Mouse (Mus musculus) thymus, adult 18-20 months (tissue): ENCODE results near the gene Fam104a.
A peak's percentile ranks its signal among the peaks of the same experiment; 100 is the strongest.

Experiments used
- DNase-seq, 2 experiments: peaks; one replicate each; pipeline ENCODE4 v3.0.0; 2022; ENCODE audit warnings: mixed read lengths in 2 of 2

Fam104a gene

GRCm38 (mm10) chr11:113683957-113684706 lies at the start of gene Fam104a, which contains the start of gene D11Wsu47e:
TSS of gene Fam104a (minus strand) at chr11:113684155.
TSS of gene D11Wsu47e (plus strand) at chr11:113684412.
- DNase-seq: peak; percentile 90 to 93

GRCm38 (mm10) chr11:113731945-113732612 lies 48.1 kb upstream of the Fam104a start:
- DNase-seq: no peak

- DNase-seq: no peak
Measured at GRCm38 (mm10) chr11:113730879-113731278, 46.9 kb upstream of the Fam104a start.

- no peak for DNase-seq
Measured at GRCm38 (mm10) chr11:113729917-113730316, 46.0 kb upstream of the Fam104a start.

- no peak for DNase-seq
Measured at GRCm38 (mm10) chr11:113729239-113729638, 45.3 kb upstream of the Fam104a start.

GRCm38 (mm10) chr11:113727992-113728391 lies 44.0 kb upstream of the Fam104a start:
- DNase-seq: no peak

DNA sequence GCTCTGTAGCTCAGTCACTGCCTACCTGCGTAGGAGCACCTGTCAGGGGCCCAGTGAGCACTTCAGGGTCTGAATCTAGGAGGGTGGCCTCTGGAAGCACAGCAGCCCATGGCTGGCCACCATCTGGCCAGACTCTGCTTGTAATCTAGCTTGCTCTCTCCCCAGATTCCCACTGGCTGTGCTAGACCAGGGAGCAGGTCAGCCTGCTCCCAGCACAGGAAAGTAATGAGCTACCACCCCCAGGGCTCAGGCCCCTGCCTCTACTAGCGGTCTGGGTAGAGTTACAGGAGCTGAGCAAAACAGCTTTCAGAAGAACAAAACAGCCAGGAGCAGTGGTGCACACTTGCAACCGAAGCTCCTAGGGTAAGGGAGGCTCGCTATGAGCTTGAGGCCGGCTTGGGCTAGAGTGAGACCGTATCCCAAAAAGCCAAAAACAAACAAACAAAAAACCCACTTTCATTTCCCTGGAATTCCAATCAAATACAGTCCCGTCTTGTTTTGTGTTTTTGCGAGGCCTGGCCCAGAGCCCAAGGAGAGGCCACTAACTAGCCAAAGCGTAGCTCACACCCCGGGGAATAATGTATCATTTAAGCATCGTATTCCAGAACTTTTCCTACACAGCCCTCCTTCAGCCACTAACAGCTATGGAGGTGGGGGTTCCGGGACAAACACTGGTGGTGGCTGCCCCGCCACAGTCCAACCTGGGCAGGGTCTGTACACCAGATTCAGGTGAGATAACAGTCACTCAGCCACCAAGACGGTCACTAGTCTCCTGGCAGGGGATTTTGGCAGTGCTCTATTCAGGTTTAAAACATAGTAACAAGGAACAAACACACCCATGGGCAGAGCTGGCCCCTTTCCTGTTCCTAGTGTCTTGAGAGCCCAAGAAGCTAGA lies 43.3 kb upstream of the Fam104a start:
- no peak for DNase-seq

DNA sequence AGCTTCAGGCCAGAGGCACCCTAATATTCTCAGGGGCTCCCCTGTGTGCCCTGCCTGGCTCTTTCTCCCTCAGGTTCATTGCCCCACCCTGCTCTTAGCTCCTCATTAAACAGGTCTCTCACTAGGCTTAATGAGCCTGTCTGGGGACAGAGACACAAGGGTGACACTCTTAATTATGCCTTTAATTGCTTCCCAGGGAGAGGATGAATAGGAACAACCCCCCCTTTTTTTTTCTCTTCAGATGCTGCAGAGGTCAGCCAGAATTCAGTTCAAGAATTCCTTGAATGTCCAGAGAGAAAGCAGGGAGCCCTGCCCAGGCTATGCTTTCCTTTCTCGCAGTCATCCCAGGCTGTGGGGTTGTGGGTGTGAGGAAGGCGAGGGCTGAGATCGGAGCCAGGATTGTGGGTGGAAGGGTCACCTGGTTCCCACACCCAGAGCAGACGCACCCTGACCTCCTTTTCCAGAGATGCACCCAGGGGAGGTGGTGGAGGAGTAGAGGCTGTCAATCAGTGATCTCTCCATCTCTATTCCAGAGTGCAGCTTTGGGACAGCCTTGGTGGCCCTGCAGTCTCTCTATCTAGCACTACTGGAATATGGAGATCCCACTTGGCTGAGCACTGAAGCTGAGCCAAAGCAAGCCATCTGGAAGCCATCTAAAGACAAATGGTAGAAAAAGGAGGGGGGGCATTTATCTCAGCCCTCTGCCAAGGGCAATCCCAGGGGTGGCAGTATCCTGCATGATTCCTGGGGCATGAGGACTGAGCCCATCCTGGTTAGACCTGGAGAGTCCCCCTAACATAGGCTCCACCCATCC lies 41.5 kb upstream of the Fam104a start:
- no peak for DNase-seq

GRCm38 (mm10) chr11:113722405-113723090 lies 38.6 kb upstream of the Fam104a start:
- no peak for DNase-seq

DNA sequence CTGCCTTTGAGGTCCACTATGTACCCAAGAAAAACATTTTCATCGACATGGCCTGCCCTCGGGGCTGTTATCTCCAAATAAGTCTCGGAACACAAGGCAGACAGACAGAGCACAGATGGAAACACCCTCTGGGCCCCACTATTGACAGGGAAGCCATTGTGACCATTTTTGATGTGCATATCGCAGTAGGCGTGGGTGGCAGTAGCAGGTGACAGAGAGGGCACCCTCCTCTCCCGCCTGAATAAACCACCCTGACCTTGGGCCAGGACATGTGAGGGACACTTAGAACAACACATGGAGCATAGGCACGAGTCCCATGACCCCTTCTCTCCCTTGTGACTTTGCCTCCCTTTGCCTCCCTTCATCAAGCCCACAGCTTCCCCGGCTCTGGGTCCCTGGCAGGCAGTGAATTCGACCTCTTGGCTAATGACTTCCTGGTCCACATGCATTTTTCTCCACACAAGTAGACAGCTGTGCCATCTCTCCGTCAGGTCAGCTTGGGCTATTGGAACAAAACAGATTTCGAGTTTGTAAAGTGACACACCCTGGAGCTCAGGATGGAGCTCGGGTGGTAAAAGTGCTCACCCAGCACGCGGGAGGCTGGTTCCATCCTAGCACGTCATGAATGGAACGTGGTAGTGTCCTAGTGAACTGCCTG lies 33.9 kb upstream of the Fam104a start:
- DNase-seq: no peak

DNA sequence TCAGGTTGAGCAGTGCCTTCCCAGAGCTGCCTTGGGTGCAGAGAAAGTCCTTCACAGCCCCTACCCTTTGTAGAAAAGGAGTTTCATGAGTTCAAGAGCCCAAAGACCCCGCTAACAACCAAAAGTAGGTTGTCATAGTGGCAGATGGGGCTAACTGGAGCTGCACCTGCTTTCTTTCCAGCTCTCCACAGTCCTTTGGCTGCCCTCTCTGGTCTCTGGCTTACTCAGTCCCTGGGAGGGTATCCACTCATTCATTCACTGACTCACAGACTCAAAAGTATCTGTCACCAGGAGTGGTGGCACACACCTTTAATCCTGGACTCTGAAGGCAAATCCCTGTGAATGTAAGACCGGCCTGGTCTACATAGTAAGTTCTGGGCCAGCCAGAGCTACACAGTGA lies 32.2 kb upstream of the Fam104a start:
- DNase-seq: no peak

DNA sequence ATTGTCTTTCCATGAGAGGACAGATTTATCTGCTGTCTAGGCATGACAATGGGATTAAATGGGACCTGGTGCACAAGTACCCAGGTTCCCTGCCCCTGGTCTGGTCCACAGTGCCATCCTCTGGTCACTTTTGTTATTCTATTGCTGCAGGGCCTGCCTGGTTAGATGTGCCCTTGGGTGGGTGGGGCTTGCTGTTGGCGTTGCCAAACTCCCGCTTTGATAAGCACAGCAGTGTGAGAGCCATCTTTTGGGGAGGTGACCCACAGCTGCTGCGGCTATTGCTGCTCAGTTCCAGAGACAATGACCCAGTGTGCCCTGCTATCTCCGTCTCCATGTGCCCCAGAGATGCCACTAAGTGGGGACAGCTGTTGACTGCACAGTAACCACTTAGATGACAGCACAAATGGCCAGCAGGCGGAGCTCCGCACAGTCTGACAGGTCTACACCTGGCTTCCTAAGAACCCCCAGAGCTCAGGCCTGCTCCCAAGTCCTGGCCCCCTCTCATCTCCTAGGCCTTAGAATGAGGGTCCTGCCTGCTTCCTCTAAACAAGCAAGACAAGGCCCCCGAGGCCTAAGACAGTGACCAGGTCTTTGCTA lies 31.2 kb upstream of the Fam104a start:
- no peak for DNase-seq

DNA sequence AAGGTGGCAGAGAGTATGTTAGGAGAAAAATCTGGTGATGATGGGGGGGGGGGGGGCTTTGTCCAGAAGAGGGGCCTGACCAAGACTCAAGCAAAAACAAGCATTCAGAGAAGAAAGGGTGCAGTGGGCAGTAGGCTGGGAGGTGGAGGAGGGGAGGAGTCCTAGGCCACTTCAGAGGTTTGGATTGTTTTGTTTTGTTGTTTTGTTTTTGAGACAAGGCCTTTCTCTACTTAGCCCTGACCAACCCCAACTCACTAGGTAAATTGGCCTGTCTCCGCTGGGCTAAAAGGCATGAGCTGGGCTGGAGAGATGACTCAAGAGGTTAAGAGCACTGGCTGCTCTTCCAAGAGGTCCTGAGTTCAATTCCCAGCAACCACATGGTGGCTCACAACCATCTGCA lies 27.1 kb upstream of the Fam104a start:
- DNase-seq: no peak

- no peak for DNase-seq
Measured at GRCm38 (mm10) chr11:113710257-113710777, 26.4 kb upstream of the Fam104a start.

- peak; percentile 64 to 78 for DNase-seq
Measured at GRCm38 (mm10) chr11:113709731-113710256, 25.8 kb upstream of the Fam104a start, which contains the start of gene Cpsf4l. TSS of gene Cpsf4l (minus strand) at chr11:113710017.

DNA sequence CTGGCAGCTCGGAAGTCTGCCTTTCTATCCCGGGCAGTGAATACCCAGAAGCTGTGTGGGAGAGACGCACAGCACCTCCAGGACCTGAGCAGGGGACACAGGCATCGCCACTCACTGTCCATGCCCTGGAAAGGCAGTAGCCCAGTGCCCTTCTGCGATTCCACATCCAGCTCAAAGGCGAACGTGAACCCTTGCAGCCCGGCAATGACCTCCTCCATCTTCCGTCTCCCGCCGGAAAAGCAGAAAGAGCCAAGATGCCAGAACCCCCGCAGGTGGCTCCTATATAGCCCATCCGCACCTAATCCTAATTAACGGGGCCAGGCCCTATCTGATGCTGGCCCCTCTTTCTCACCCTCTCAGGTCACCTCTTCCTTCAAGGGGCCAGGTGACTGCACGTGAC lies 25.3 kb upstream of the Fam104a start:
- no peak for DNase-seq

DNA sequence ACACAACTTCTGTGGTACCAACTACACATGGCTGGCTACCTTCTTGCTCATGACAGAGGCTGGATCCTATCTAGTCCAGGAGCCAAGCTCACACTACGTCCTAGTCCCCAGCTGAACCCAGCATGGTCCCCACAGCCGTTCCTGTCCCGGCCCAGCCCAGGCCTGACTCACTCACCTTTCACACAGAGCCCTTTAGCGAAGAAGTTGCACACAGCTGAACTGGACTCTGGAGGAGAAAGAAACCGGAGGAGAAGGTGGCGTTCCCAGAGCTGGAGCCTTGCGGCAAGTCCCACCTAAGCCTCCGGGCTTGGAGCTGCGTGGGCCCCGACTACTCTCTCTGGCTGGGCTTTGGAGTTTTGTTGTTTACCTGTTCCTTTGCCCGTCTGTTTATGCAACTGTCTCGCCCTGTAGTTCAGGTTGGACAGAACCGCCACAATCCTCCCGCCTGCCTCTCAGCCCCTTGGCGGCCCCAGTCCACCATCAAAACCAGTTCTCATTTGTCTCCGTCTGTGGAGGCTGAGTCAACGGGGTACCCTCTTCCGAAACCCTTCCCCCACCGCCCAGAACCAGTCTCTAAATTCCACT lies 24.8 kb upstream of the Fam104a start:
- no peak for DNase-seq

- no peak for DNase-seq
Measured at GRCm38 (mm10) chr11:113705966-113706652, 22.2 kb upstream of the Fam104a start.

DNA sequence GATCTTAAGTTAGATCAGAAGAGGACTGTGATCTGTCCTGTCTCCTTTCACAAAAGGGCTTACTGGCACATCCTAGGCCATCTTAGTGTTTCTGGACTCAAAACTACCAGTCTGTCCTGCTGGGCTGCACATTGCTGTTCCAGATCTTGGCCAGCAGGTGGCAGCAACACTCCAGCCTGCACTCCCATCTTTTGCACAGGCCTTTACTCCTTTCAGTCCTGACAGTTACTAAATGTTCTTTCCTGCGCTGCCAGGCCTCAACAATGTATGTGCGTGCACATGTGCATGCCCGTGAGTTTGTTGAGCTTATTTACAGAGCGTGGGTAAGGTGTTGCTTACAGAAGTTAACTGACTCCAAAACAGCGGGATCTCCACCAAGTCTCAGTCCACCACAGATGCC lies 19.8 kb upstream of the Fam104a start:
- peak; percentile 49 to 61 for DNase-seq
